Mouse (Mus musculus): ENCODE measurements around the gene Ptges. TPM values are rescaled to one million over a fixed set of nuclear protein-coding genes. Genes with fewer than 3 reads are reported as not detected.
A peak's percentile ranks its signal among the peaks of the same experiment; 100 is the strongest.

The Ptges gene
- polyA plus RNA-seq, 1 experiment from 2014 or later = 6.9 TPM

GRCm38 (mm10) chr2:30875096-30875495, 54.6 kb downstream of the Ptges start:
- no peak for ATAC-seq
- H3K36me3 ChIP-seq (ENCODE audit: control insufficient read depth, insufficient read depth, low read length) = no peaks in the 10 kb centered on the region
- H3K9ac ChIP-seq (ENCODE audit: low read depth, low read length) = no peak overlapping the region
- no peaks in the 10 kb centered on the region for H3K9me3 ChIP-seq (ENCODE audit: control insufficient read depth, low read length)
- no peak overlapping the region for H3K27ac ChIP-seq (ENCODE audit: low read depth, low read length)
- H3K4me2 ChIP-seq (ENCODE audit: low read length) = no peak overlapping the region
- no peak overlapping the region for H3K4me3 ChIP-seq (ENCODE audit: low read length)
- no peaks in the 10 kb centered on the region for H3K27me3 ChIP-seq (replicated peaks; ENCODE audit: control insufficient read depth, insufficient read depth, low read length)
- 69% methylated on average over 7 of the region's 7 CpGs for WGBS
- peaks cover 2% of the 10 kb centered on the region; the same call in 1 of the 2 replicates for H3K4me1 ChIP-seq (ENCODE audit: control insufficient read depth, insufficient read depth, low read depth, low read length)

DNA sequence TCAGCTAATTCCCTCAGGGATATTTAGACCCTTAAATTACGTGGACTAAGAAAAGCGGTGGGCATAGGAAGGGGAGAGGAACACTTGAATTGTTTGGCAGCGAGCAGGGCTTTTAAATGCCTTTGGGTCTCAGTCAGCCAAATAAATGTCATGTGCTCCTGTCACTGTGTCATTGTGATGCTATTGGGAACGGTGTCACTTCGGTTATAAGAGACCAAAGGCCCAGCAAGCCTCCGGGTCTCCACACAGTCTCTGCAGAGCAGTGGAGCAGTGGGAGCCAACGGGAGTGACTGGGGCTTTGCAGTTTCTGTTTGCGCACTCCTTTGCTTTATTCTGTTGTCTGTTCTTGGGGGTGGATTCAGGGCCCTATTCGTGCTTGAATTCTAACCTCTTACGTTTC, 55.2 kb downstream of the Ptges start:
- Histone ChIP-seq H3K4me1 (ENCODE audit: control insufficient read depth, insufficient read depth, low read depth, low read length) (peaks cover 2% of the 10 kb centered on the region; the same call in 1 of the 2 replicates), H3K9me3 (ENCODE audit: control insufficient read depth, low read length) (no peaks in the 10 kb centered on the region), H3K27ac (ENCODE audit: low read depth, low read length) (no peak overlapping the region), H3K4me2 (ENCODE audit: low read length) (no peak overlapping the region), H3K4me3 (ENCODE audit: low read length) (no peak overlapping the region), H3K27me3 (replicated peaks; ENCODE audit: control insufficient read depth, insufficient read depth, low read length) (no peaks in the 10 kb centered on the region), H3K36me3 (ENCODE audit: control insufficient read depth, insufficient read depth, low read length) (no peaks in the 10 kb centered on the region), H3K9ac (ENCODE audit: low read depth, low read length) (no peak overlapping the region)
- no peak for ATAC-seq
- WGBS = 26% methylated on average over 10 of the region's 10 CpGs

DNA sequence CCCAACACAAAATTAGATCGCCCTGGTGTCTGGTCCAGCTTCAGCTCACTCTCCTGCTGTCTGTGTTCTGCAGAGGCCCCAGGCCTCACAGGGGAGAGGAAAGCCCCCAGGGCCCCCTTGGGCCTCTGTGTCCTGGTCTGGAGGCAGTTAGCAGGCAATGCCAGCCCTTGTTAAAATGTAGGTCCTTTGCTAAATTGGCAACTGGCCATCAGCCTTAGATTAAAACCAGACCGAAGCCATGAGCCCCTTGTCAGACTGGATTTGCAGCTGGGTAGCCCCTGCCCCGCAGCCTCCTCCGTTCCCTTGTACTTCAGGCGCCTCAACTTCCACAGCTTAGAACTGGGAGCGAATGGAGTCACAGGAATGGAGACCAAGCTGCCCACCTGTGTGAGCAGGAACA, 57.0 kb downstream of the Ptges start:
- Histone ChIP-seq H3K27me3 (replicated peaks; ENCODE audit: control insufficient read depth, insufficient read depth, low read length) (no peaks in the 10 kb centered on the region), H3K9me3 (ENCODE audit: control insufficient read depth, low read length) (no peaks in the 10 kb centered on the region), H3K27ac (ENCODE audit: low read depth, low read length) (no peak overlapping the region), H3K4me1 (ENCODE audit: control insufficient read depth, insufficient read depth, low read depth, low read length) (peaks cover 2% of the 10 kb centered on the region; the same call in 1 of the 2 replicates), H3K9ac (ENCODE audit: low read depth, low read length) (no peak overlapping the region), H3K36me3 (ENCODE audit: control insufficient read depth, insufficient read depth, low read length) (no peaks in the 10 kb centered on the region), H3K4me3 (ENCODE audit: low read length) (no peak overlapping the region), H3K4me2 (ENCODE audit: low read length) (no peak overlapping the region)
- 79% methylated on average over 6 of the region's 6 CpGs for WGBS
- no peak for ATAC-seq

DNA sequence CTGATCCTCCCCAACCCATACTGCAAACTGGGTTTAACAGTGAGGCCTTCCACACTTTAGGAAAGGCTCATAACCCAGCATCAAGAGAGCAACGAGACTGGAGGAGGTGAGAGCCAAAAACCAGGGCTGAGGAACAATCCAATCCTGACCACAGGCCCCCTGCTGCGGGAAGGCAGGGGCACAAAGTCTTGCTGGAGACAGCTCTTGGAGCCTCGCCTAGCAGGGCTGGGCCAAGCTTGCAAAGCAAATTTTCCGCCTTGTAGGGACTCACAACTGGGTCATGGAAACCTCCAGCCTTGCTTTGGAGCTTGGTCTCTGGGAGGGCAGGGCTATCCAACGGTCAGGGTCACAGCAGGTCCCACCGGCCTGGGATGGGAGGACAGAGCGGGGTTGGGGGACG, 58.8 kb downstream of the Ptges start:
- no peak overlapping the region for H3K4me2 ChIP-seq (ENCODE audit: low read length)
- H3K36me3 ChIP-seq (ENCODE audit: control insufficient read depth, insufficient read depth, low read length) = no peaks in the 10 kb centered on the region
- WGBS = 63% methylated on average over 8 of the region's 8 CpGs
- H3K4me3 ChIP-seq (ENCODE audit: low read length) = no peak overlapping the region
- no peak overlapping the region for H3K27ac ChIP-seq (ENCODE audit: low read depth, low read length)
- no peak for ATAC-seq
- no peaks in the 10 kb centered on the region for H3K27me3 ChIP-seq (replicated peaks; ENCODE audit: control insufficient read depth, insufficient read depth, low read length)
- peaks cover 2% of the 10 kb centered on the region; the same call in 1 of the 2 replicates for H3K4me1 ChIP-seq (ENCODE audit: control insufficient read depth, insufficient read depth, low read depth, low read length)
- H3K9ac ChIP-seq (ENCODE audit: low read depth, low read length) = no peak overlapping the region
- no peaks in the 10 kb centered on the region for H3K9me3 ChIP-seq (ENCODE audit: control insufficient read depth, low read length)

- peaks cover 8% of the 10 kb centered on the region; the same call in 1 of the 2 replicates for H3K27me3 ChIP-seq (replicated peaks; ENCODE audit: control insufficient read depth, insufficient read depth, low read length)
- no peak overlapping the region for H3K4me2 ChIP-seq (ENCODE audit: low read length)
- no peak overlapping the region for H3K9ac ChIP-seq (ENCODE audit: low read depth, low read length)
- no peak for ATAC-seq
- H3K4me3 ChIP-seq (ENCODE audit: low read length) = no peak overlapping the region
- no peaks in the 10 kb centered on the region for H3K36me3 ChIP-seq (ENCODE audit: control insufficient read depth, insufficient read depth, low read length)
- no peaks in the 10 kb centered on the region for H3K9me3 ChIP-seq (ENCODE audit: control insufficient read depth, low read length)
- peaks cover 2% of the 10 kb centered on the region for H3K4me1 ChIP-seq (ENCODE audit: control insufficient read depth, insufficient read depth, low read depth, low read length)
- H3K27ac ChIP-seq (ENCODE audit: low read depth, low read length) = no peak overlapping the region
- 55% methylated on average over 3 of the region's 3 CpGs for WGBS
Measured at GRCm38 (mm10) chr2:30865426-30865825, 64.2 kb downstream of the Ptges start.

GRCm38 (mm10) chr2:30864968-30865381, 64.7 kb downstream of the Ptges start:
- H3K4me1 ChIP-seq (ENCODE audit: control insufficient read depth, insufficient read depth, low read depth, low read length) = peaks cover 2% of the 10 kb centered on the region
- WGBS = 3% methylated on average over 35 of the region's 35 CpGs
- peak overlapping the region; percentile 57 for H3K4me2 ChIP-seq (ENCODE audit: low read length)
- peak overlapping the region; percentile 57 for H3K9ac ChIP-seq (ENCODE audit: low read depth, low read length)
- no peaks in the 10 kb centered on the region for H3K36me3 ChIP-seq (ENCODE audit: control insufficient read depth, insufficient read depth, low read length)
- peak overlapping the region; percentile 31 for H3K4me3 ChIP-seq (ENCODE audit: low read length)
- H3K9me3 ChIP-seq (ENCODE audit: control insufficient read depth, low read length) = no peaks in the 10 kb centered on the region
- H3K27me3 ChIP-seq (replicated peaks; ENCODE audit: control insufficient read depth, insufficient read depth, low read length) = peaks cover 8% of the 10 kb centered on the region; the same call in 1 of the 2 replicates
- ATAC-seq = no peak
- H3K27ac ChIP-seq (ENCODE audit: low read depth, low read length) = no peak overlapping the region

DNA sequence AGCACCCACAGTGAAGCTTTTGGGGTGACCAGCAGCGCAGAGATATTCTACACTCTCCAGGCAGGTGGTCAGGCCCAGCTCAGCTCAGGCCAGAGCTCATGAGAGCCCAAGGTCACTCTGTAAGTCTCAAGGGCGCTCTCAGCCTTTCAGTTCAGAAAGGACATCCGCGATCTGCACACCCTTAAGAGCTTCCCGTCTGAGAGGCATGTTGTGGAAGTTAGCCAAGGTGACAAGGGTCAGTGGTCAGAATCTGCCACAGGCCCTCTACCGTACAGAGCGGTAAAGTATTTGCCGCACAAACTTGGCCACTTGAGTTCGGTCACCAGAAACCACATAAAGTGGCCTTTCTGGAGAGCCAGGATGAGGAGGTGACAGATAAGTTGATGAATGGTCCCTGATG, 66.1 kb downstream of the Ptges start:
- Histone ChIP-seq H3K9ac (ENCODE audit: low read depth, low read length) (no peak overlapping the region), H3K4me3 (ENCODE audit: low read length) (no peak overlapping the region), H3K36me3 (ENCODE audit: control insufficient read depth, insufficient read depth, low read length) (no peaks in the 10 kb centered on the region), H3K9me3 (ENCODE audit: control insufficient read depth, low read length) (no peaks in the 10 kb centered on the region), H3K27ac (ENCODE audit: low read depth, low read length) (no peak overlapping the region), H3K27me3 (replicated peaks; ENCODE audit: control insufficient read depth, insufficient read depth, low read length) (peaks cover 8% of the 10 kb centered on the region; the same call in 1 of the 2 replicates), H3K4me1 (ENCODE audit: control insufficient read depth, insufficient read depth, low read depth, low read length) (peaks cover 2% of the 10 kb centered on the region), H3K4me2 (ENCODE audit: low read length) (no peak overlapping the region)
- ATAC-seq = no peak
- WGBS = 81% methylated on average over 9 of the region's 9 CpGs

GRCm38 (mm10) chr2:30862081-30862480, 67.6 kb downstream of the Ptges start:
- no peak overlapping the region for H3K27ac ChIP-seq (ENCODE audit: low read depth, low read length)
- ATAC-seq = no peak
- H3K9me3 ChIP-seq (ENCODE audit: control insufficient read depth, low read length) = no peaks in the 10 kb centered on the region
- H3K9ac ChIP-seq (ENCODE audit: low read depth, low read length) = no peak overlapping the region
- 58% methylated on average over 4 of the region's 4 CpGs for WGBS
- peaks cover 8% of the 10 kb centered on the region; the same call in 1 of the 2 replicates for H3K27me3 ChIP-seq (replicated peaks; ENCODE audit: control insufficient read depth, insufficient read depth, low read length)
- H3K4me2 ChIP-seq (ENCODE audit: low read length) = no peak overlapping the region
- H3K36me3 ChIP-seq (ENCODE audit: control insufficient read depth, insufficient read depth, low read length) = no peaks in the 10 kb centered on the region
- H3K4me1 ChIP-seq (ENCODE audit: control insufficient read depth, insufficient read depth, low read depth, low read length) = peaks cover 2% of the 10 kb centered on the region
- H3K4me3 ChIP-seq (ENCODE audit: low read length) = no peak overlapping the region

GRCm38 (mm10) chr2:30859782-30860181, 69.9 kb downstream of the Ptges start:
- ATAC-seq = no peak
- Histone ChIP-seq H3K36me3 (ENCODE audit: control insufficient read depth, insufficient read depth, low read length) (no peaks in the 10 kb centered on the region), H3K4me1 (ENCODE audit: control insufficient read depth, insufficient read depth, low read depth, low read length) (no peaks in the 10 kb centered on the region), H3K4me2 (ENCODE audit: low read length) (no peak overlapping the region), H3K9me3 (ENCODE audit: control insufficient read depth, low read length) (no peaks in the 10 kb centered on the region), H3K4me3 (ENCODE audit: low read length) (no peak overlapping the region), H3K27me3 (replicated peaks; ENCODE audit: control insufficient read depth, insufficient read depth, low read length) (peaks cover 8% of the 10 kb centered on the region; the same call in 1 of the 2 replicates), H3K27ac (ENCODE audit: low read depth, low read length) (no peak overlapping the region), H3K9ac (ENCODE audit: low read depth, low read length) (no peak overlapping the region)
- 80% methylated on average over 5 of the region's 5 CpGs for WGBS

GRCm38 (mm10) chr2:30857076-30857475, 72.6 kb downstream of the Ptges start:
- Histone ChIP-seq H3K9ac (ENCODE audit: low read depth, low read length) (no peak overlapping the region), H3K36me3 (ENCODE audit: control insufficient read depth, insufficient read depth, low read length) (no peaks in the 10 kb centered on the region), H3K27ac (ENCODE audit: low read depth, low read length) (no peak overlapping the region), H3K9me3 (ENCODE audit: control insufficient read depth, low read length) (no peaks in the 10 kb centered on the region), H3K27me3 (replicated peaks; ENCODE audit: control insufficient read depth, insufficient read depth, low read length) (no peaks in the 10 kb centered on the region), H3K4me3 (ENCODE audit: low read length) (no peak overlapping the region), H3K4me2 (ENCODE audit: low read length) (no peak overlapping the region), H3K4me1 (ENCODE audit: control insufficient read depth, insufficient read depth, low read depth, low read length) (peaks cover 7% of the 10 kb centered on the region)
- ATAC-seq = no peak
- 52% methylated on average over 6 of the region's 6 CpGs for WGBS
